Mouse (Mus musculus) CD4-positive, CD25-positive, alpha-beta regulatory T cell, adult 4 months (primary cell): ENCODE data around the gene Olfr1447. TPM values are rescaled to one million over a fixed set of nuclear protein-coding genes. Genes with fewer than 3 reads are reported as not detected.

ENCODE experiments used
- ATAC-seq: one replicate; pipeline ENCODE4 v1.8.0; 2017
- polyA plus RNA-seq, 2 experiments: library from polyadenylated mRNA; unstranded; fragments of 100-300 nt; shearing (Covaris generic); gene quantifications; one replicate each; pipeline ENCODE4 v1.2.1; 2017

Olfr1447 gene
- polyA plus RNA-seq, result not detected

DNA sequence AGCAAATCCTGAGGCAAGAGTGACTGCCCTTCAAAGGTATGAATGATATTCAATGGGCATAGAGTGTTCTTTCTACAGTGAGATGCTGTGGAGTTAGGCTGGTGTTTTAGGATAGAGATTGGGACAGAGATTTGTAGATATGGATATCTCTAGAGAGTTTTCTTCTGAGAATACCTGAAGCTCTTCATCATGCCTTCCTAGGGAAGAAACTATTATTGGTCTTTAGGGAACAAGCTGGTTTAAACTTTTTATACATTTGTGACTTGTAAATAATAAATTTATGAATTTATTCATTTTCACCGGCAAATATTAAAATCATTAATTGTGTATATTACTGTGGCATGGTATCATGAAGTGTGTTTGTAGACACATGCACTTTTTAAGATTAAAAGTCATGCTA, at the start of gene Olfr1447:
TSS of gene Olfr1447 (minus strand) at position 101 of the 400 bp plus-strand sequence.
- ATAC-seq, result no peak

DNA sequence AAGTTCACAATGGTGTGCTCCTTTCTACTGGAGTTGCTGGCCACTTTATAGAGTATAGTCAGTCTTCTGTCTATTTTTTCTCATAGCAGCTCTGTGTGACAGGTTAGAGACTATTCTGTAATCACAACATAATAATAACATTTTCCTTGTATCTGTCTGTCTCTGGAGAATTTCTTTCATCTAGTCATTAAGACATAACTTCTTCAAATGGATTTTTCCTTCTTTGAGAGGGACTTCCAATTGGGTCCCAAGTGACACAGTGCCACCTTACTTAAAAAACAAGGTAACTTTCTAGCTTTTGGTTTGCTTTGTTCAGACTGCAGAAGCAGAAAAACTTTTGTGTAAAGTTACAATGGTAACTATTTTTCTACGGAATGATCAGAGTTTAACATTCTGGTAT, 46.4 kb upstream of the Olfr1447 start, which contains the start of gene Olfr1450:
TSS of gene Olfr1450 (plus strand) at position 301 of the 400 bp plus-strand sequence.
- no peak for ATAC-seq

DNA sequence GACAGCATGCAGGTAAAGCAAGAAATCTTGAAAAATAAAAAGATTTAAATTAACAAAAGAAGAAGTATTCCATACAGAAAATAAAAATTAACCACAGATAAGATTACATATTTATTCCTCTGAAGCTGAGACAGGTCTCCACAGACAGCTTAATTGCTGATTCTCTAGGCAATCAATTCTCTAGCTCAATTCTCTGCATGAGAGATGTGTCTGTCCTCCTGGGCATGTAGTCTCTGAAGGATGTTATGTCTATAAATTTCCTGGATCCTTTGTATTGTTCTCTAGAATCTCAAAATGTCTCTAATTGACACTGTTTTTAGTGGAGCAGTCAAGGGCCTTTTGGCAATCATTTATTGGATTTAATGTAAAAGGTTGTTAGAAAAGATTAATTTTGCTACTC, 27.0 kb upstream of the Olfr1447 start, which contains the start of gene Olfr1449:
TSS of gene Olfr1449 (plus strand) at position 301 of the 400 bp plus-strand sequence.
- no peak for ATAC-seq

DNA sequence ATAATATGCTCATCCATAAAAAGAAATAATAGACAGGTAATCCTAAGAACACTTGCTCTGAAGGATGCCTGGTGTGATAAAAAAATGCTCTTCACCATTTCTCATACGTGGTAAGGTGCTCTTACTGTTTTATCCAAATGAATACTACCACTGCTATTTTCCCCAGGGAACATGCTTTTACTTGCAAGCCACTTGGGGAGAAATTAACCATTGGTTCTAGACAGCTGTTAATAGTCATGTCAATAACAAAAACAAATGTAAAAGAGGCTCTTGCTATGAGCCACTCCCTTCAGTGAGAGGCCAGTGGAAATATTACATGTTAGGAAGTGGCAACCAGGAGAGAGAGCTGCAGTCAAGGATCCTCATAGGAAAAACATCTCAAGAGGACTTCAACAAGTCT, 20.8 kb upstream of the Olfr1447 start, which contains the start of gene Olfr1448:
TSS of gene Olfr1448 (minus strand) at position 101 of the 400 bp plus-strand sequence.
- no peak for ATAC-seq

DNA sequence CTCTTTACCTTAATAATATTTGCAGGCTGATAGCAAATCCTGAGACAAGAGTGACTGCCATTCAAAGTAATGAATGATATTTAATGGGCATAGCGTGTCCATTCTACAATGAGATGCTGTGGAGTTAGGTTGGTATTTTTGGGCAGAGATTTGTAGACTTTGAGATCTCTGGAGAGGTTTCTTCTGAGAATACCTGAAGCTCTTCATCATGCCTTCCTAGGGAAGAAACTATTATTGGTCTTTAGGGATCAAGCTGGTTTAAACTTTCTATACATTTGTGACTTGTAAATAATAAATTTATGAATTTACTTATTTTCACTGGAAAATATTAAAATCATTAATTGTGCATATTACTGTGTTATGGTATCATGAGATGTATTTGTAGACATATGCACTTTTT, 10.1 kb downstream of the Olfr1447 start, which contains the start of gene Olfr1446:
TSS of gene Olfr1446 (minus strand) at position 101 of the 400 bp plus-strand sequence.
- ATAC-seq, result no peak

DNA sequence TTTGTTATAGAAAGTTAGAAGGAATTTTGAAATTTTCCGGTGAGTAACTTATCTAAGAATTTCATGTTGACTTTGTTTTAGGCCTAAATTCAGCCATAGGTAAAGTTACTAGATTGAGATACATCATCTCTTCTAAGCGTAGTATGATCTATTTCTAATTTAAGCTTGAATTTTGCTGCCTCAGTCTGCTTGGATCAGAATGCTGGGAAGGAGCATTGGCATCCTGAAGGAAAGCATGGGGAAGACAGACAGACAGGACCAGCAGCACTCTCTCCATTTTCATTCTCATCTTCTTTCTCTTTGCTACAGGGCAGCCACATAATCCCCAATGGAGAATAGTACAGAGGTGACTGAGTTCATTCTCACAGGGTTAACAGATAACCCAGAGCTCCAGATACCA, 20.0 kb downstream of the Olfr1447 start, which contains the start of gene Olfr1445:
TSS of gene Olfr1445 (plus strand) at position 301 of the 400 bp plus-strand sequence.
- ATAC-seq, result no peak

DNA sequence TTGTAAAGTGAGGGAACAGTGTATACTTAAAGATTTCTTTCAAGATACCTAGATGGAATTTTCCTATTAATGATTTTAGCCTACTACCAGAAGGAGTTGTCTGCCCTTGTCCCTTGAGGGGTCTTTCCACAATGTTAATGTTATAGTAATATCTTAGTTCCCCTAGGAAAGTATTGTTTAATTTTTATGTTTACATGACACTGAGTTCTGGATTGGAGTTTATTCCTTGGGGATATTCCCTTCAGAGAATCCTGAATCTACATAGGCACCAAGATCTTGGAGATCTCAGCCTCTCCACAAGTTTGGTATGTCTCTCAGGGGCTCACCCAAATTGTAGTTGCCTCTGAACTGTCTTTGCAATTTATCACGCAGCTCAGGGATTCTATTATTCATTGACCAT, 46.6 kb downstream of the Olfr1447 start, which contains the start of gene Olfr1444:
TSS of gene Olfr1444 (plus strand) at position 301 of the 400 bp plus-strand sequence.
- no peak for ATAC-seq

Other genes with a start within 250 kb of the Olfr1447 start
- not detected for gene Olfr1442, start 233.3 kb downstream of the Olfr1447 start, polyA plus RNA-seq
- gene Olfr1443, start 225.6 kb downstream of the Olfr1447 start, polyA plus RNA-seq, result not detected
- gene Keg1, start 208.0 kb downstream of the Olfr1447 start, polyA plus RNA-seq, result not detected
- gene Cntf, start 138.1 kb downstream of the Olfr1447 start, polyA plus RNA-seq, result 1 to 10 TPM; 2.9 to 3.4 TPM
- gene Zfp91, start 107.6 kb downstream of the Olfr1447 start, polyA plus RNA-seq, result 10 to 100 TPM; 21.2 to 22.9 TPM
- 100 to 1,000 TPM; 220 to 255 TPM for gene Lpxn, start 107.5 kb downstream of the Olfr1447 start, polyA plus RNA-seq
- gene Gm5244, start 57.1 kb downstream of the Olfr1447 start, polyA plus RNA-seq, result 1 to 10 TPM in 1 of 2 experiments, not detected in 1; 1.0 TPM
- gene Olfr1444, start 46.5 kb downstream of the Olfr1447 start, polyA plus RNA-seq, result under 1 TPM; 0.33 to 0.44 TPM
- not detected for gene Olfr1445, start 19.9 kb downstream of the Olfr1447 start, polyA plus RNA-seq
- not detected for gene Olfr1446, start 10.2 kb downstream of the Olfr1447 start, polyA plus RNA-seq
- gene Olfr1448, start 20.7 kb upstream of the Olfr1447 start, polyA plus RNA-seq, result not detected
- gene Olfr1449, start 27.1 kb upstream of the Olfr1447 start, polyA plus RNA-seq, result not detected
- gene Olfr1450, start 46.5 kb upstream of the Olfr1447 start, polyA plus RNA-seq, result not detected
- under 1 TPM in 1 of 2 experiments, not detected in 1; 0.44 TPM for gene Olfr1451, start 91.3 kb upstream of the Olfr1447 start, polyA plus RNA-seq
- not detected for gene Olfr1453, start 124.6 kb upstream of the Olfr1447 start, polyA plus RNA-seq
- not detected for gene Olfr1454, start 156.9 kb upstream of the Olfr1447 start, polyA plus RNA-seq
- gene Olfr1457, start 194.1 kb upstream of the Olfr1447 start, polyA plus RNA-seq, result not detected
- gene Olfr1458, start 203.0 kb upstream of the Olfr1447 start, polyA plus RNA-seq, result not detected
- under 1 TPM in 1 of 2 experiments, not detected in 1; 0.05 TPM for gene Olfr1459, start 245.8 kb upstream of the Olfr1447 start, polyA plus RNA-seq